Mouse (Mus musculus): ENCODE data around the gene Crtap.
A peak's percentile ranks its signal among the peaks of the same experiment; 100 is the strongest.

- TF ChIP-seq POLR2A (IDR thresholded peaks at IDR 0.05; ENCODE audit: borderline replicate concordance, insufficient read depth, low read length) (no peak), CTCF (IDR thresholded peaks at IDR 0.05; ENCODE audit: borderline replicate concordance, insufficient read depth, low read depth, low read length) (peak; percentile 35; the same call in 1 of the 2 replicates)
These were observed 27.7 kb upstream of the Crtap start for GRCm38 (mm10) chr9:114418187-114418586.

Measured in cerebellum, adult 2 months (tissue).